Mouse (Mus musculus) kidney, postnatal 10 days (tissue): Measurements from ENCODE around the gene Gm4141.
"Not testable (repeated sequence)": the region's sequence is repeated elsewhere in the genome, so short reads cannot be mapped to it uniquely, and the experiment has no call there.

Experiments used
- DNase-seq: peaks from one replicate; pipeline ENCODE4 v3.0.0; 2021; ENCODE audit warnings: mixed read lengths

The Gm4141 gene

DNA sequence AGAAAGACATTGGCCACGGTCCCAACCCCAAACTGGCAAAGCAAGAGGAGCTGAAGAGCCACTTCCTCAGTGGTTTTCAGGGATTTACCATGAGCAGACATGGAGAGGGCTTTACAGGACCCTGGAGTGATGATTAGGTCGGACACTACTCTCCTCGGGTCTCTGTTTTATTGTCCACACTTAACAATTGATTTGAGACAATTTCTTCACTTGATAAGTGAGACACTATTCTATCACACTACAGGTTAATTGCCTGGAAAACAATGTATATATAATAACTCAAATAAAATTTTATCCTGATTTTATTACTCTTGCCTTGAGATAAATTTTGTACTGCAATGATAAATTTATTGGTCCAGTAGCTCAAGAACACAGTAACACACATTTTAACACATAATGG, at the start of gene Gm4141:
Gene Gm4141, minus strand, starts transcription at position 101 of the 400 bp plus-strand sequence.
- DNase-seq: not testable (repeated sequence)

DNA sequence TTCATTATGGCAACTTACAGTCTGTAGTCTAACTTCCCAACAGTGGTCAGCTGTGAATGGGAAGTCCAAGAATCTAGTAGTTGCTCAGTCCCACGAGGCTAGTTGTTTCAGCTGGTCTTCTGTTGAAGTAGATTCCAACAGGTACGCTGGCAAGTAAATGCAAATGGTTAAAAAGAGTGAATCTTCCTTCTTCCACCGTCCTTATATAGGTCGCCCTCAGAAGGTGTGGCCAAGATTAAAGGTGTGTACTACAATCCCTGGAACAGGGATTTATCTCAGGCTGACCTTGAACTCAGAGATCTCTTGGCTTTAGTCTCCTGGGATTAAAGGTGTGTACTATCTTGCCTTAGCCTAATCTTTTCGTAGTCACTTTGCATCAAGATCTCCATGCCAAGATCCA, 22.9 kb upstream of the Gm4141 start, which contains the start of gene Gm4513:
Gene Gm4513, minus strand, starts transcription at position 101 of the 400 bp plus-strand sequence.
- DNase-seq: not testable (repeated sequence)

DNA sequence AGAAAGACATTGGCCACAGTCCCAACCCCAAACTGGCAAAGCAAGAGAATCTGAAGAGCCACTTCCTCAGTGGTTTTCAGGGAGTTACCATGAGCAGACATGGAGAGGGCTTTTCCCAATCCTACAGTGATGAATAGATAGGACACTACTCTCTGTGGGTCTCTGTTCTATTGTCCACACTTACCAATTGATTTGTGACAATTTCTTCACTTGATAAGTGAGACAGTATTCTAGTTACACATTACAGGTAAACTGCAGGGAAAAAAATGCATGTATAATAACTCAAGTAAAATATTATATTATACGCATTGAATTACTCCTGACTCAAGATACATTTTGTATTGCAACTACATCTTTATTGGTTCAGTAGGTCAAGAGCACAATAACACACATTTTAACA, 30.4 kb downstream of the Gm4141 start, which contains the start of gene Gm5726:
Gene Gm5726, minus strand, starts transcription at position 101 of the 400 bp plus-strand sequence.
- DNase-seq: not testable (repeated sequence)

DNA sequence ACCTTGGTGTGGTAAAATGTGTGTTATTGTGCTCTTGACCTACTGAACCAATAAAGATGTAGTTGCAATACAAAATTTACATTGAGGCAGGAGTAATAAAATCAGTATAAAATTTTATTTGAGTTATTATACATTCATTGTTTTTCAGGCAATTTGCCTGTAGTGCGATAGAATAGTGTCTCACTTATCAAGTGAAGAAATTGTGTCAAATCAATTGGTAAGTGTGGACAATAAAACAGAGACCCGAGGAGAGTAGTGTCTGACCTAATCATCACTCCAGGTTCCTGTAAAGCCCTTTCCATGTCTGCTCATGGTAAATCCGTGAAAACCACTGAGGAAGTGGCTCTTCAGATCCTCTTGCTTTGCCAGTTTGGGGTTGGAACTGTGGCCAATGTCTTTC, 42.5 kb downstream of the Gm4141 start, which contains the start of gene Vmn1r104:
Gene Vmn1r104, plus strand, starts transcription at position 301 of the 400 bp plus-strand sequence.
- DNase-seq: not testable (repeated sequence)
